Mouse (Mus musculus) spleen, postnatal 36 days (tissue): Measurements from ENCODE around the gene Snx18.

Source experiments
- DNase-seq, 2 experiments: peaks; one replicate each; pipeline ENCODE4 v3.0.0; 2022; ENCODE audit warnings: low spot score in 2 of 2, mixed read lengths in 1 of 2

Snx18 gene

DNA sequence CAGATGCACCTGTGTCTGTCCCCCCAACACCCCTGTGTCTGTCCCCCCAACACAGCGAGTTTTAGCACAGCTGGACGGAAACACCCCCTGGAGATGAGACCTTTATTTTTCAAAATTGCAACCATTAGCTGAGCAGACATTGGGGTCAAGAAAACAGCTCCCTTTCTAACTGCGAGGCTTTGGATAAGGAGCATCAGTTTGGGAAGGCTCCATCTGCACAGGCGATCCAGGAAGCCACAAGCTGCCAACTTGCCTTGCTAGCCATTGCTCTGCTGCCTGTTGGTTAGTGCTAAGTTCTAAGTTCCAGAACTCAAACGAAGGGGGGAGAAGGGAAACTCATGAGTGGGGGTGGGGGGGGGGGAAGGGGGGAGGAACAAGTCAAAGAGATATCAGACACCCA lies 51.4 kb downstream of the Snx18 start:
- DNase-seq = no peak

DNA sequence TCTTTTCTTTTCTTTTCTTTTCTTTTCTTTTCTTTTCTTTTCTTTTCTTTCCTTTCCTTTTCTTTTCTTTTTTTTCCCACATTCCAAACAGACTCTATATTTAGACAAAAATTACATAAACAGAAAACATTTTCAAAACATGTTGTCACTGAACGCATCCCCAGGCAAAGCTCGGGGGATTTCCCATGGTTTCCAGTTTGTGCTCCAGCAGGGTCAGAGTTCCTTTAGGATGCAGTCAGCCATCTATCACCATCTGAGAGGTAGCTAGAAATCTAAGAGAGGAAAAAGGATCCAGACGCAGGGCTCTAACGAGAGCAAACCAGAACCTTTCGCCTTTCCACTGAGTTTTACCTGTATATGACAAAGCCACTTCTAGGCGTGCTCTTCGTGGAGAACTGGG lies 52.0 kb downstream of the Snx18 start:
- DNase-seq = no peak

DNA sequence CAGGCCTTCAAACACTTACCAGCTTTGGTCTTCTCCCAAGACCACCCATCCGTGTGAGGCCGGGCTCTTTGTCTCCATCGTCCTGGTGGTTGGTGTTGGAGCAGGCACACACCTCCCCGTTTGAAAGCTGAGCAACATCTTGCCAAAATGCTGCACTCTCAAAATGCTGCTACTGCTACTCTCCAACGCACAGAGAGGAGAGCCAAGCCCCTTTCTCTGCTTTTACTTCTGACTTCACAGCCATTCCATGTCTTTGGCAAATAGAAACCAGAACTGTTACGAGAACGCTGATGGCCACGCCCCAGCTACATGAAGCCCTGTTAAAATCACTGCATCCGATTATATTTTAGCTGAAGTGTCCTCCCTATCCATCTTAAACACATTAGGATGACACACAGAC lies 58.7 kb downstream of the Snx18 start:
- no peak for DNase-seq

DNA sequence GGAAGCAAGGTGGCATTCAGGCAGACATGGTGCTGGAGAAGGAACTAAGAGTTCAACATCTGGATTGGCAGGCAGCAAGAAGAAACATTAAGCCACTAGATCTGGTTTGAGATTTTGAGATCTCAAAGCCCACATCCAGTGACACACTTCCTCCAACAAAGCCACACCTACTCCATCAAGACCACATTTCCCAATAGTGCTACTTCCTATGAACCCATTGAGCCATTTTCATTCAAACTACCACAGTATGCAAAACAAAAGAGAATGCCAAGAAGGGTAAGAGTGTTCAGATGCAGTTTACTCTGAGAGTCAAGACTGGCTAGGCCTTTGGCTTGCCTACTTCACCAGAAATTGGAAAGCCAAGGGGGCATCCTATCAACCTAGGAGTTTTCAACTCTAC lies 61.8 kb downstream of the Snx18 start:
- DNase-seq = no peak

DNA sequence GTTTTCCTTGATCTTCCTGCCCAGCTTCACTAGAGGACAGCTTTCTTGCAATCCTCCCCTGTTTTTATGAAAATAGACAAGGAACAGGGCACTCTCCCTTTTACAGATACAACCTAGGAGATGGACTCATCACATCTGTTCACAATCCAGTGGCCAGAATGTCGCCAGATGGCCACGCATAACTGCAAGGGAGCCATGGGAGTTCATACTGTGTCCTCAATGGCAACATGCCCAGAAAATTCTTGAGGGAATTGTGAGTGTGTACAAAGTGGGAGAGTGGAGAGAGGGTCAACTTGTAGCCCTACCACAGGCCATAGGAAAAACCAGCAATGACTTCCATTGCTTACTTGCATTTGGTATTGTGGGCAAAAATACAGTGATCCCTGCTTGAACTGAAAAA lies 63.1 kb downstream of the Snx18 start:
- DNase-seq = no peak

DNA sequence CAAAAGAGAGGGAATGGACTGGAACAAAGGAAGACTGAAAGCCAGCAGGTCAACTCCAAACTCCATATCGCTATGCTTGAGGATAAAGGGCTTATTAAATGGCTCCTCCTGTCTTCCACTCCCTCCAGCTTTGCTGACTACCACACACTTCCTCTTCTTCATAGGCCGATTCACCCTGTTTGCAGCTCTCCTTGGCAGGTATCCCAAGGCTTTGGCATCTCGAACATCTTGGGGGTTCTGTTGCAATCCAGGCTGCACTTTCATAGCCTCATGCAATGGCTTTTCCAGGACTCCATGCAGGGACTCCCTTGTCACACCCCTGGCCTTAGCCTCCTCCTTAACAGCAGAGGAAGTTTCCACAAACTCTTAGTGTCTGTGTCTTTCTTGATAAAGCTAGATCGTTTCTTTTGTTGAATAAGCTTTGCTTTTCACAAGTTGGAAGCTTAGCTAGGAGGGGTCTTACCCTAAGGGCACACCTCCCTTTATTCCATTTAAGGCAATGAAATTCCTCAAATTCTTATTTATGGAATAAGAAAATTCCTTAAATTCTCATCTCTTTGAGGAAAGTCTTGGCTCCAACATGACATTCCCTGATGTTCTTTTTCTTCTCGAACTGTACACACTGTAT lies 64.6 kb downstream of the Snx18 start:
- DNase-seq = no peak

DNA sequence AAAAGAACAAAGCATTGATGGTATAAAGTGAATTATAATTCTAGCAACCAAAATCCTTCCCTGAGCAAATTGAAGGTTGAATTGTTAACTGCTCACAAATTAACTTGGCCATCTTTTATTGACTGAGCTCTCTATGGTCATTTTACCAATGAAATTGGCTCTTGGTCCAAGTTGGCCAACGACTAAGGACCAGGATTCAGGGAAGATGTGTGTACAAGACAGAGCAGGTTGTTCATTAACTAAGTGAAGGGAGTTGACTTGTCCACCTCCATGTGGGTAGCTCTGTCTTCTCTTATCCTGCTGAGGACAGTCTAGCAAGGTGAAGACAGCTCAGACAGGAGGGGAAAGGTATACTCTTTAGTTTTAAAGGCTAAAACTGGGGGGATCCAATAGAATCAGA lies 66.0 kb downstream of the Snx18 start:
- no peak for DNase-seq

DNA sequence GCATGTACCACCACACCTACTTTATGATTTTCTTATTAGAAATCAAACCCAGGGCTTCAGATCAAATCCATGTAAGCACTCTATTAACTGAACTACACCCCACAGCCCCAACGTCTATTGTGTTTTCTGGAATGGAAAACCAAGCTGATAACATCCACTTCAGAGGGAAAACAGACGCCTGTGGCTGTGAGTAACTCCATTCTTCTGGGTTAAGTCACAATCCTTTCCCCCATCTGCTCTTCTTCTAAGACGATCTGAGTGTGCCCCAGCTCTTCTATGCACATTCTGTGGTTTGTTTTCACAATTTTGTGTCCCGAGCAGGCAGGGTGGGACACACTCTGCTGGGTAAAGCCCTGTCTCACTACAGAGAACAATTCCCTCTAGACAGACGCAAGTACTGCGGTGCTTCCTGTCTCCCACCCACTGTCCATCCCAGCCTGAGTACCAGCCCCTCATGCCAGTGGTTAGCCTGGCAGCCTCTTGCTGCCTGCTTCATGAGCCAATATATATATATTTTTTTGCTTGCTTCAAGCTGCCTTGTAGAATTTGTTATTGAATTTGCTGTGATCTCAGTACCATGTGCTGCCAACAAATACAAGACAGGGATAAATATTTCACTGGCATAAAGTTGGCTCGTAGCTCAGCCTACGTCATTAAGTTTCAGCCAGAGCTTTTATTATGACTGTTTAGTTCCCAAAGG lies 67.3 kb downstream of the Snx18 start:
- DNase-seq = no peak

DNA sequence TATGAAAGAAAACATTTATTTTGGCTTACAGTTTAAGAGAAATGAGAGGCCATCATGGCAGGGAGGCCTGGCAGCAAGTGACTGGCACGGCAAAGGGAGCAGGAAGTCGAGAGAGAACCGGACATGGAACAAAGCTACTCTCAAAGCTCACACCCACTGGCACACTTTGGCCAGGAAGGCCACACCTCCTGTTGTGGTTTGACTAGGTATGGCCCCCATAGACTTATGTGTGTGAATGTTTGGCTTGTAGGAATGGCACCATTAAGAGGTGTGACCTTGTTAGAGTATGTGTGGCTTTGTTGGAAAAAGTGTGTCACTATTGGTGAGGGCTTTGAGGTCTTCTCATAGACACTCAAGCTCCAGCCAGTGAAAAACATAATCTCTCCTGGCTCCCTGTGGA lies 69.3 kb downstream of the Snx18 start:
- DNase-seq = no peak

DNA sequence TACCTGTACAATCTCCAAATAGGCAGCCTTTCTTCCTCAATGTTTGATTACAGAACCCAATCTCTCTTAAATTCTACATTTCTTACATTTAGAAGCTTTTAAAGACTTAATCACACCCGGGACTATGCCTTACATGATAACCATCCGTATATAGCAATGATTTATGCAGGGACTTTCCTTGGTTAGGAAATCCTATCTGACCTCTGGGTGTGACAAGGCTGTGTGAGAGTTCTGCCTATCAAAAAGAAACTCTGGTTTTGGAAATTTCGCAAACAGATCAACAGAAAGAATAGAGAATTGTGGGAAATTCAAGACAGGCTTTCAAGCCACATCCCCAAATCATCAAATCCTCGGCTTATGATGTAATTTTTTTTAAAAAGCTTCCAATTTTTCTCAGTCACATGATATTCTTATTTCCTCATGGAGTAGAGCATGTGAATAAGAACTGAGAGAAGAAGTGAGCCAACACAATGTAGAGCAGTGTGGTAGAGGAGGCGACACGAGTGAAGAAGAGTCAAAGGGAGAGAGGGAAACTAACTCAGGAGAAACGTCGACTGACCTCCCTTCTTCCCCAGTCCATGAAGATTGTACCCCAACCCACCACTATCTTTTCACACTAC lies 70.4 kb downstream of the Snx18 start:
- DNase-seq = no peak

DNA sequence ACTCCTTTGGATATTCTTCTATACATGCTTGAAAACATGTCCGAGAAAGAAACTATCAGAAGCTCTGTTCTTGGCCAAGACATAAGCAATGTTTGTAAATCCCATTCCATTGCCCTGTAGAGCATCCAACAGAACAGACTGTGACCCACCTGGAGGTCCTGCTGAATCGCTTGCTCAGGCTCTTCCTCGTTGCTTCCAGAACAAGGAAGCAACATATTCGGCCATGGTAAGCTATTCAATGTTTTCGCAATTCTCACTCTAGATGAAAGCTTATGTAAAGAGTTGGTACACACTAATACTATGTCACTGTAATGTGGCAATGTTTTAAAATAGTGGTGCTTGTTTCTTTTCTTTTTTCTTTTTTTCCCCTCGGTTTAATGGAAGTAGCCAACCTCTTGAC lies 76.0 kb downstream of the Snx18 start:
- no peak for DNase-seq
